In the genomic region with DNA sequence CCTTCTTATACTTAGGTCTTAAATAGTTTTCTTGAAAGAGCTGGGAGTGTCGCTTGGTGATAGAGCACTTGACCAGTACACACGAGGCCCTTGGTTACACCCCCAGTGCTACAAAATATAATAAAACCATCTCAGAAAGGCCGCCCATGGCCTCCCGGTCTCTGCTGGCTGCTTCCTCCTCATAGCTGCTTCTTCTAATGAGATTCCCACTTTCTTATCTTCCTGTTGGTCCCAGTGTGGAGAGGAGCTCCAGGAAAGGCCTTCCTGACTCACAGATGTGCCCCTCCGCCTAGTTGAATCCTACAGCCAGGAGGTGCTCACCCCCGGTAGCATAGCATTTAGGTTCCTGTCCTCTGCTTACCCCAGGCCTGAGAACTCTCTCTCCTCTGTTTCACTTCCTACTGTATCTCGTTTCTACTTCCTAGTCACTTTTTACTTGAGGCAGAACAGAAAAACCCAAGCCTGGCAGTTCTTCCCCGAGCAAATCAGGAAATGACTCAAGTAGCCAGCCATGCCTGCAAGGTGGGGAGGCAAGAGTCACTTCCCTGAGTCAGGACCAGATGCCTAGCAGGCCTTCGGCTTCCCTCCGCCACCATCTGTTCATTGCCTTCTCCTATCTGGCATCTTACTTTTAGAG, we compare ENCODE assay signal across 11 mouse cellular contexts. TPM values are rescaled to one million over a fixed set of nuclear protein-coding genes. Genes with fewer than 3 reads are reported as not detected.
DNase-seq lines count a peak whose midpoint lies in the region; ATAC-seq and TF ChIP-seq lines count a peak whose summit lies in the region.
"Had no signal": no experiment of that assay in that cellular context is flagged by ENCODE, and none has a peak within 500 bp of the region (broad histone marks: within the 10 kb centered on the region; RNA-seq: fewer than 3 reads in every experiment).

No protein-coding gene starts in this region.

- no peak for TF ChIP-seq CTCF in lung, adult 2 months (IDR thresholded peaks at IDR 0.05; ENCODE audit: insufficient read depth, low read length)
- peak; percentile 33 for TF ChIP-seq CTCF in liver, postnatal 0 days (IDR thresholded peaks at IDR 0.05; ENCODE audit: low read depth)

- peak; percentile 78 for ATAC-seq in liver, postnatal 0 days
- no peak for ATAC-seq in forebrain, embryonic 16.5 days
- ATAC-seq: forebrain, embryonic 15.5 days had no signal

- H3K9me3 ChIP-seq in heart, embryonic 10.5 days, result no peaks in the 10 kb centered on the region
- H3K9me3 ChIP-seq in liver, postnatal 0 days (ENCODE audit: low read length), result no peaks in the 10 kb centered on the region
- no peaks in the 10 kb centered on the region for H3K9me3 ChIP-seq in forebrain, embryonic 16.5 days (ENCODE audit: control insufficient read depth, low read length)
- H3K9me3 ChIP-seq: embryonic facial prominence, embryonic 12.5 days; forebrain, embryonic 15.5 days had no signal

- WGBS in heart, embryonic 10.5 days, result 61% methylated on average over 10 of the region's 10 CpGs
- WGBS in lung, adult 2 months, result 45% methylated on average over 10 of the region's 10 CpGs
- 61% methylated on average over 10 of the region's 10 CpGs for WGBS in liver, postnatal 0 days (ENCODE audit: insufficient replicate concordance)
- WGBS in forebrain, embryonic 16.5 days, result 88% methylated on average over 10 of the region's 10 CpGs

- no peak for TF ChIP-seq POLR2A in lung, adult 2 months (IDR thresholded peaks at IDR 0.05; ENCODE audit: borderline replicate concordance, extremely low read depth, low read depth, low read length)

- H3K4me3 ChIP-seq in heart, embryonic 10.5 days, result no peak overlapping the region
- no peak overlapping the region for H3K4me3 ChIP-seq in lung, adult 2 months (replicated peaks; ENCODE audit: extremely low read depth, low read depth, low read length)
- no peak overlapping the region for H3K4me3 ChIP-seq in liver, postnatal 0 days (ENCODE audit: low read depth, low read length)
- no peak overlapping the region for H3K4me3 ChIP-seq in forebrain, embryonic 16.5 days (replicated peaks; ENCODE audit: low read length)
- H3K4me3 ChIP-seq: embryonic facial prominence, embryonic 12.5 days; forebrain, embryonic 15.5 days had no signal

- no peak for TF ChIP-seq EP300 in liver, postnatal 0 days (IDR thresholded peaks at IDR 0.05; ENCODE audit: low read depth)

- H3K4me1 ChIP-seq in heart, embryonic 10.5 days, result peaks cover 15% of the 10 kb centered on the region
- H3K4me1 ChIP-seq in lung, adult 2 months (ENCODE audit: control insufficient read depth, insufficient read depth, low read length), result peaks cover 14% of the 10 kb centered on the region
- H3K4me1 ChIP-seq in liver, postnatal 0 days (ENCODE audit: insufficient read depth), result no peaks in the 10 kb centered on the region; the same call in 1 of the 2 replicates
- H3K4me1 ChIP-seq in forebrain, embryonic 16.5 days (replicated peaks; ENCODE audit: control insufficient read depth, insufficient read depth, low read length), result no peaks in the 10 kb centered on the region
- H3K4me1 ChIP-seq: embryonic facial prominence, embryonic 12.5 days had no signal

- no peak overlapping the region for H3K4me2 ChIP-seq in liver, postnatal 0 days (ENCODE audit: low read depth, low read length)
- H3K4me2 ChIP-seq in forebrain, embryonic 16.5 days (ENCODE audit: low read length), result no peak overlapping the region
- H3K4me2 ChIP-seq: embryonic facial prominence, embryonic 12.5 days; forebrain, embryonic 15.5 days had no signal

- no peaks in the 10 kb centered on the region for H3K27me3 ChIP-seq in heart, embryonic 10.5 days (ENCODE audit: insufficient read depth, poor library complexity, severe bottlenecking)
- no peaks in the 10 kb centered on the region for H3K27me3 ChIP-seq in liver, postnatal 0 days (ENCODE audit: insufficient read depth, low read length)
- no peaks in the 10 kb centered on the region for H3K27me3 ChIP-seq in splenic B cell, adult 2 months (ENCODE audit: control insufficient read depth, insufficient read depth, low read length, poor library complexity, severe bottlenecking)
- H3K27me3 ChIP-seq in forebrain, embryonic 16.5 days (replicated peaks; ENCODE audit: control insufficient read depth, insufficient read depth, low read length), result no peaks in the 10 kb centered on the region
- H3K27me3 ChIP-seq: embryonic facial prominence, embryonic 12.5 days; forebrain, embryonic 15.5 days had no signal

- no peak overlapping the region for H3K9ac ChIP-seq in liver, postnatal 0 days (replicated peaks)
- no peak overlapping the region for H3K9ac ChIP-seq in forebrain, embryonic 16.5 days (replicated peaks; ENCODE audit: low read depth, low read length)
- H3K9ac ChIP-seq: embryonic facial prominence, embryonic 12.5 days; forebrain, embryonic 15.5 days had no signal

- peaks cover 16% of the 10 kb centered on the region; the same call in 1 of the 2 replicates for H3K36me3 ChIP-seq in heart, embryonic 10.5 days
- no peaks in the 10 kb centered on the region for H3K36me3 ChIP-seq in liver, postnatal 0 days (replicated peaks; ENCODE audit: insufficient read depth, low read length)
- H3K36me3 ChIP-seq in splenic B cell, adult 2 months (ENCODE audit: control insufficient read depth, insufficient read depth, low read length, poor library complexity, severe bottlenecking), result no peaks in the 10 kb centered on the region
- H3K36me3 ChIP-seq in forebrain, embryonic 16.5 days (ENCODE audit: control insufficient read depth, insufficient read depth), result no peaks in the 10 kb centered on the region
- H3K36me3 ChIP-seq: embryonic facial prominence, embryonic 12.5 days; forebrain, embryonic 15.5 days had no signal

- DNase-seq in heart, embryonic 10.5 days (ENCODE audit: low spot score), result no peak
- DNase-seq in heart, postnatal 14 days, result no peak
- peak; percentile 33 for DNase-seq in lung, postnatal 36 days
- DNase-seq in lung, adult 2 months, result no peak
- peak; percentile 42 for DNase-seq in liver, postnatal 0 days
- DNase-seq in splenic B cell, adult 2 months (ENCODE audit: low read depth, low spot score), result peak; percentile 86
- no peak for DNase-seq in embryo, embryonic 10 days (ENCODE audit: low spot score)
- DNase-seq: lung, postnatal 10 days had no signal

- intact Hi-C loops in heart, postnatal 14 days (cut with DNase I), result no loop called here

- H3K27ac ChIP-seq in heart, embryonic 10.5 days, result 0 out of 2 replicates have a peak overlapping the region, but pooled peaks have one; percentile 30
- peak overlapping the region; percentile 69 for H3K27ac ChIP-seq in liver, postnatal 0 days (ENCODE audit: low read depth)
- no peak overlapping the region for H3K27ac ChIP-seq in forebrain, embryonic 16.5 days (ENCODE audit: low read length)
- H3K27ac ChIP-seq: embryonic facial prominence, embryonic 12.5 days; forebrain, embryonic 15.5 days had no signal

RNA-seq across cellular contexts. Expression of a gene that starts 9.2 kb away (rescaled TPM):
- 34.1 and 40.4 TPM in 2 replicates for polyA plus RNA-seq in heart, embryonic 10.5 days (2016; fragmentation: Nextera tagmentation; extraction: Ambion mirVana)
- 100 to 1,000 TPM; 234 to 242 TPM for total RNA-seq in heart, postnatal 14 days (2021)
- polyA plus RNA-seq in lung, adult 2 months (2012; rRNA removed), result 515 and 566 TPM in 2 replicates
- 8.8 and 10.0 TPM in 2 replicates for polyA plus RNA-seq in liver, postnatal 0 days (2015; fragmentation: Nextera tagmentation; extraction: Ambion mirVana)
- 9.2 and 12.6 TPM in 2 replicates for polyA plus RNA-seq in forebrain, embryonic 16.5 days (2015; fragmentation: Nextera tagmentation; extraction: Ambion mirVana)

RNA-seq across cellular contexts. Expression of a gene that starts 59.6 kb away (rescaled TPM):
- polyA plus RNA-seq in heart, embryonic 10.5 days (2016; fragmentation: Nextera tagmentation; extraction: Ambion mirVana), result 0.07 and 0.23 TPM in 2 replicates
- total RNA-seq in heart, postnatal 14 days (2021), result 1 to 10 TPM; 1.1 to 2.0 TPM
- polyA plus RNA-seq in lung, adult 2 months (2012; rRNA removed), result 0.62 and 1.3 TPM in 2 replicates
- polyA plus RNA-seq in liver, postnatal 0 days (2015; fragmentation: Nextera tagmentation; extraction: Ambion mirVana), result not detected in 2 replicates
- polyA plus RNA-seq in forebrain, embryonic 16.5 days (2015; fragmentation: Nextera tagmentation; extraction: Ambion mirVana), result 2.4 and 3.1 TPM in 2 replicates

Comparison
In these comparisons a context has a peak if more than half of its experiments do, and no peak if none do; other contexts are left out.
1. DNase-seq: peak in lung, postnatal 36 days (single experiment), liver, postnatal 0 days (single experiment) and splenic B cell, adult 2 months (single experiment); none in heart, embryonic 10.5 days (single experiment), heart, postnatal 14 days (0 of 2), lung, adult 2 months (single experiment) and embryo, embryonic 10 days (single experiment).
2. RNA of a gene that starts 9.2 kb away (polyA plus RNA-seq): 515 to 566 TPM in lung, adult 2 months; 34.1 to 40.4 TPM in heart, embryonic 10.5 days, 8.8 to 10.0 TPM in liver, postnatal 0 days and 9.2 to 12.6 TPM in forebrain, embryonic 16.5 days; every median in the first group is over 10 times any median in the second.